Mouse (Mus musculus): ENCODE results near the gene Rs1. TPM values are rescaled to one million over a fixed set of nuclear protein-coding genes. Genes with fewer than 3 reads are reported as not detected.
"Not testable (repeated sequence)": the region's sequence is repeated elsewhere in the genome, so short reads cannot be mapped to it uniquely, and the experiment has no call there.

Gene Rs1
- 0.07 and 0.11 TPM in 2 replicates for polyA plus RNA-seq (2014; fragmentation: Nextera tagmentation; extraction: Ambion mirVana)

- no peak within 1 kb of the TSS for H3K4me2 ChIP-seq (ENCODE audit: low read depth, low read length, severe bottlenecking)
- H3K36me3 ChIP-seq (ENCODE audit: control insufficient read depth, insufficient read depth, low read length): no peaks in the 10 kb centered on the region
- no peaks in the 10 kb centered on the region for H3K4me1 ChIP-seq (replicated peaks; ENCODE audit: control insufficient read depth, insufficient read depth, low read length)
- no peak within 1 kb of the TSS for H3K27ac ChIP-seq (ENCODE audit: low read depth, low read length)
- H3K4me3 ChIP-seq (ENCODE audit: low read depth, low read length): no peak within 1 kb of the TSS
- H3K9me3 ChIP-seq (ENCODE audit: control insufficient read depth, low read length): no peaks in the 10 kb centered on the region
- H3K27me3 ChIP-seq (ENCODE audit: control insufficient read depth, insufficient read depth, low read length): peaks cover 10% of the 10 kb centered on the region
- H3K9ac ChIP-seq (ENCODE audit: low read length): no peak within 1 kb of the TSS
- ATAC-seq (replicated peaks; ENCODE audit: low FRiP score) (no peak), DNase-seq (ENCODE audit: low spot score) (no peak)
- 85% methylated on average over 2 of the region's 2 CpGs for WGBS
Measured at GRCm38 (mm10) chrX:160767713-160768112, at the start of gene Rs1. Gene Rs1, plus strand, starts transcription at chrX:160768013.

- H3K36me3 ChIP-seq (ENCODE audit: control insufficient read depth, insufficient read depth, low read length): no peaks in the 10 kb centered on the region
- 72% methylated on average over 5 of the region's 5 CpGs for WGBS
- no peaks in the 10 kb centered on the region for H3K9me3 ChIP-seq (ENCODE audit: control insufficient read depth, low read length)
- H3K4me2 ChIP-seq (ENCODE audit: low read depth, low read length, severe bottlenecking): no peak within 1 kb of the TSS
- no peak for ATAC-seq (replicated peaks; ENCODE audit: low FRiP score)
- no peak within 1 kb of the TSS for H3K27ac ChIP-seq (ENCODE audit: low read depth, low read length)
- no peak within 1 kb of the TSS for H3K9ac ChIP-seq (ENCODE audit: low read length)
- no peaks in the 10 kb centered on the region for H3K4me1 ChIP-seq (replicated peaks; ENCODE audit: control insufficient read depth, insufficient read depth, low read length)
- peaks cover 5% of the 10 kb centered on the region; the same call in 1 of the 2 replicates for H3K27me3 ChIP-seq (ENCODE audit: control insufficient read depth, insufficient read depth, low read length)
- H3K4me3 ChIP-seq (ENCODE audit: low read depth, low read length): no peak within 1 kb of the TSS
- no peak for DNase-seq (ENCODE audit: low spot score)
Measured at GRCm38 (mm10) chrX:160735650-160736049, 32.2 kb upstream of the Rs1 start, which contains the start of gene Ppef1. Gene Ppef1, minus strand, starts transcription at chrX:160735765.

- Histone ChIP-seq H3K4me2 (ENCODE audit: low read depth, low read length, severe bottlenecking) (no peak overlapping the region), H3K27me3 (ENCODE audit: control insufficient read depth, insufficient read depth, low read length) (peaks cover under 1% of the 10 kb centered on the region; the same call in 1 of the 2 replicates), H3K9me3 (ENCODE audit: control insufficient read depth, low read length) (no peaks in the 10 kb centered on the region), H3K9ac (ENCODE audit: low read length) (no peak overlapping the region), H3K36me3 (ENCODE audit: control insufficient read depth, insufficient read depth, low read length) (no peaks in the 10 kb centered on the region), H3K4me1 (replicated peaks; ENCODE audit: control insufficient read depth, insufficient read depth, low read length) (no peaks in the 10 kb centered on the region), H3K27ac (ENCODE audit: low read depth, low read length) (no peak overlapping the region), H3K4me3 (ENCODE audit: low read depth, low read length) (no peak overlapping the region)
- no peak for DNase-seq (ENCODE audit: low spot score)
- ATAC-seq (replicated peaks; ENCODE audit: low FRiP score): no peak
- WGBS: 94% methylated on average over 1 of the region's 1 CpGs
Measured at GRCm38 (mm10) chrX:160745399-160745798, 22.4 kb upstream of the Rs1 start.

GRCm38 (mm10) chrX:160748653-160749052 lies 19.2 kb upstream of the Rs1 start:
- no peaks in the 10 kb centered on the region for H3K4me1 ChIP-seq (replicated peaks; ENCODE audit: control insufficient read depth, insufficient read depth, low read length)
- 88% methylated on average over 1 of the region's 1 CpGs for WGBS
- H3K4me2 ChIP-seq (ENCODE audit: low read depth, low read length, severe bottlenecking): no peak overlapping the region

GRCm38 (mm10) chrX:160750808-160751207 lies 17.0 kb upstream of the Rs1 start:
- H3K4me2 ChIP-seq (ENCODE audit: low read depth, low read length, severe bottlenecking): no peak overlapping the region
- H3K9me3 ChIP-seq (ENCODE audit: control insufficient read depth, low read length): no peaks in the 10 kb centered on the region
- H3K36me3 ChIP-seq (ENCODE audit: control insufficient read depth, insufficient read depth, low read length): no peaks in the 10 kb centered on the region
- DNase-seq (ENCODE audit: low spot score) (no peak), ATAC-seq (replicated peaks; ENCODE audit: low FRiP score) (no peak)
- no peak overlapping the region for H3K9ac ChIP-seq (ENCODE audit: low read length)
- H3K4me3 ChIP-seq (ENCODE audit: low read depth, low read length): no peak overlapping the region
- 93% methylated on average over 8 of the region's 8 CpGs for WGBS
- no peak overlapping the region for H3K27ac ChIP-seq (ENCODE audit: low read depth, low read length)
- no peaks in the 10 kb centered on the region for H3K4me1 ChIP-seq (replicated peaks; ENCODE audit: control insufficient read depth, insufficient read depth, low read length)
- H3K27me3 ChIP-seq (ENCODE audit: control insufficient read depth, insufficient read depth, low read length): peaks cover 6% of the 10 kb centered on the region

More at GRCm38 (mm10) chrX:160748653-160749052, 19.2 kb upstream of the Rs1 start:
- Histone ChIP-seq H3K27me3 (ENCODE audit: control insufficient read depth, insufficient read depth, low read length) (peaks cover 4% of the 10 kb centered on the region), H3K9ac (ENCODE audit: low read length) (no peak overlapping the region), H3K36me3 (ENCODE audit: control insufficient read depth, insufficient read depth, low read length) (no peaks in the 10 kb centered on the region), H3K27ac (ENCODE audit: low read depth, low read length) (no peak overlapping the region), H3K4me3 (ENCODE audit: low read depth, low read length) (no peak overlapping the region), H3K9me3 (ENCODE audit: control insufficient read depth, low read length) (no peaks in the 10 kb centered on the region)
- no peak for ATAC-seq (replicated peaks; ENCODE audit: low FRiP score)
- no peak for DNase-seq (ENCODE audit: low spot score)

- Histone ChIP-seq H3K4me1 (replicated peaks; ENCODE audit: control insufficient read depth, insufficient read depth, low read length) (no peaks in the 10 kb centered on the region), H3K36me3 (ENCODE audit: control insufficient read depth, insufficient read depth, low read length) (no peaks in the 10 kb centered on the region), H3K27me3 (ENCODE audit: control insufficient read depth, insufficient read depth, low read length) (peaks cover 8% of the 10 kb centered on the region), H3K9me3 (ENCODE audit: control insufficient read depth, low read length) (no peaks in the 10 kb centered on the region), H3K4me3 (ENCODE audit: low read depth, low read length) (peak overlapping the region; percentile 41), H3K9ac (ENCODE audit: low read length) (peak overlapping the region; percentile 39; the same call in 1 of the 2 replicates), H3K27ac (ENCODE audit: low read depth, low read length) (no peak overlapping the region), H3K4me2 (ENCODE audit: low read depth, low read length, severe bottlenecking) (peak overlapping the region; percentile 40)
- peak; percentile 96 for ATAC-seq (replicated peaks; ENCODE audit: low FRiP score)
- WGBS: 29% methylated on average over 30 of the region's 30 CpGs
- DNase-seq (ENCODE audit: low spot score): peak; percentile 91
Measured at GRCm38 (mm10) chrX:160765389-160766232, 2.2 kb upstream of the Rs1 start.

- Histone ChIP-seq H3K27me3 (ENCODE audit: control insufficient read depth, insufficient read depth, low read length) (peaks cover 10% of the 10 kb centered on the region), H3K9me3 (ENCODE audit: control insufficient read depth, low read length) (no peaks in the 10 kb centered on the region), H3K4me2 (ENCODE audit: low read depth, low read length, severe bottlenecking) (peak overlapping the region; percentile 40), H3K36me3 (ENCODE audit: control insufficient read depth, insufficient read depth, low read length) (no peaks in the 10 kb centered on the region), H3K4me1 (replicated peaks; ENCODE audit: control insufficient read depth, insufficient read depth, low read length) (no peaks in the 10 kb centered on the region), H3K4me3 (ENCODE audit: low read depth, low read length) (peak overlapping the region; percentile 41), H3K27ac (ENCODE audit: low read depth, low read length) (no peak overlapping the region), H3K9ac (ENCODE audit: low read length) (peak overlapping the region; percentile 37; the same call in 1 of the 2 replicates)
- WGBS: 24% methylated on average over 15 of the region's 15 CpGs
- peak; percentile 88 for ATAC-seq (replicated peaks; ENCODE audit: low FRiP score)
- DNase-seq (ENCODE audit: low spot score): no peak
Measured at GRCm38 (mm10) chrX:160766233-160766616, 1.6 kb upstream of the Rs1 start.

GRCm38 (mm10) chrX:160769622-160770021 lies 1.8 kb downstream of the Rs1 start:
- H3K4me2 ChIP-seq (ENCODE audit: low read depth, low read length, severe bottlenecking); DNase-seq (ENCODE audit: low spot score); H3K36me3 ChIP-seq (ENCODE audit: control insufficient read depth, insufficient read depth, low read length); H3K27ac ChIP-seq (ENCODE audit: low read depth, low read length); H3K9me3 ChIP-seq (ENCODE audit: control insufficient read depth, low read length); H3K4me1 ChIP-seq (replicated peaks; ENCODE audit: control insufficient read depth, insufficient read depth, low read length); H3K4me3 ChIP-seq (ENCODE audit: low read depth, low read length); ATAC-seq (replicated peaks; ENCODE audit: low FRiP score); H3K9ac ChIP-seq (ENCODE audit: low read length): not testable (repeated sequence)
- 80% methylated on average over 4 of the region's 5 CpGs for WGBS
- peaks cover 13% of the 10 kb centered on the region for H3K27me3 ChIP-seq (ENCODE audit: control insufficient read depth, insufficient read depth, low read length)

Data from forebrain, embryonic 11.5 days (tissue).